Mouse (Mus musculus) cerebellum, adult 11 months (tissue): ENCODE data around the gene Mybphl.

Experiments
- DNase-seq: peaks from one replicate; pipeline ENCODE4 v3.0.0; 2022

The Mybphl gene

GRCm38 (mm10) chr3:108364270-108364995, at the start of gene Mybphl:
Mybphl (plus strand) TSS chr3:108364911.
- no peak for DNase-seq

GRCm38 (mm10) chr3:108318517-108318916, 46.2 kb upstream of the Mybphl start:
- DNase-seq = no peak

GRCm38 (mm10) chr3:108321671-108322070, 43.0 kb upstream of the Mybphl start:
- no peak for DNase-seq

GRCm38 (mm10) chr3:108322136-108322535, 42.6 kb upstream of the Mybphl start:
- DNase-seq = no peak

- DNase-seq = no peak
These were observed 41.7 kb upstream of the Mybphl start for GRCm38 (mm10) chr3:108322962-108323361.

GRCm38 (mm10) chr3:108324837-108325236, 39.9 kb upstream of the Mybphl start:
- no peak for DNase-seq

- DNase-seq = no peak
These were observed 39.2 kb upstream of the Mybphl start for GRCm38 (mm10) chr3:108325521-108325920.

- DNase-seq = no peak
These were observed 37.4 kb upstream of the Mybphl start for GRCm38 (mm10) chr3:108327275-108327674.

- no peak for DNase-seq
These were observed 36.8 kb upstream of the Mybphl start for GRCm38 (mm10) chr3:108327916-108328315.

GRCm38 (mm10) chr3:108328441-108328841, 36.3 kb upstream of the Mybphl start:
- DNase-seq = no peak

- DNase-seq = no peak
These were observed 33.9 kb upstream of the Mybphl start for GRCm38 (mm10) chr3:108330812-108331211.

- no peak for DNase-seq
These were observed 27.8 kb upstream of the Mybphl start for GRCm38 (mm10) chr3:108336878-108337277.

GRCm38 (mm10) chr3:108341040-108341439, 23.7 kb upstream of the Mybphl start:
- DNase-seq = no peak

GRCm38 (mm10) chr3:108342185-108342584, 22.5 kb upstream of the Mybphl start:
- DNase-seq = no peak

- no peak for DNase-seq
These were observed 18.9 kb upstream of the Mybphl start for GRCm38 (mm10) chr3:108345855-108346254.

- DNase-seq = no peak
These were observed 16.3 kb upstream of the Mybphl start for GRCm38 (mm10) chr3:108348376-108348775.

GRCm38 (mm10) chr3:108355245-108355644, 9.5 kb upstream of the Mybphl start:
- DNase-seq = no peak

GRCm38 (mm10) chr3:108357051-108357450, 7.7 kb upstream of the Mybphl start:
- DNase-seq = no peak

- DNase-seq = no peak
These were observed 6.3 kb upstream of the Mybphl start for GRCm38 (mm10) chr3:108358445-108358844.

- no peak for DNase-seq
These were observed 3.8 kb upstream of the Mybphl start for GRCm38 (mm10) chr3:108360894-108361293.

- DNase-seq = no peak
These were observed 1.1 kb upstream of the Mybphl start for GRCm38 (mm10) chr3:108363626-108364025.

- DNase-seq = no peak
These were observed 2.5 kb downstream of the Mybphl start for GRCm38 (mm10) chr3:108367173-108367572.

GRCm38 (mm10) chr3:108367828-108368227, 3.1 kb downstream of the Mybphl start:
- no peak for DNase-seq

GRCm38 (mm10) chr3:108368721-108369120, 4.0 kb downstream of the Mybphl start:
- DNase-seq = no peak

GRCm38 (mm10) chr3:108372274-108372673, 7.6 kb downstream of the Mybphl start:
- DNase-seq = no peak
